Mouse (Mus musculus): ENCODE measurements around the gene Snph. TPM values are rescaled to one million over a fixed set of nuclear protein-coding genes. Genes with fewer than 3 reads are reported as not detected.

The Snph gene
- polyA plus RNA-seq, 1 experiment from 2014 or later, result 0.21 TPM

DNA sequence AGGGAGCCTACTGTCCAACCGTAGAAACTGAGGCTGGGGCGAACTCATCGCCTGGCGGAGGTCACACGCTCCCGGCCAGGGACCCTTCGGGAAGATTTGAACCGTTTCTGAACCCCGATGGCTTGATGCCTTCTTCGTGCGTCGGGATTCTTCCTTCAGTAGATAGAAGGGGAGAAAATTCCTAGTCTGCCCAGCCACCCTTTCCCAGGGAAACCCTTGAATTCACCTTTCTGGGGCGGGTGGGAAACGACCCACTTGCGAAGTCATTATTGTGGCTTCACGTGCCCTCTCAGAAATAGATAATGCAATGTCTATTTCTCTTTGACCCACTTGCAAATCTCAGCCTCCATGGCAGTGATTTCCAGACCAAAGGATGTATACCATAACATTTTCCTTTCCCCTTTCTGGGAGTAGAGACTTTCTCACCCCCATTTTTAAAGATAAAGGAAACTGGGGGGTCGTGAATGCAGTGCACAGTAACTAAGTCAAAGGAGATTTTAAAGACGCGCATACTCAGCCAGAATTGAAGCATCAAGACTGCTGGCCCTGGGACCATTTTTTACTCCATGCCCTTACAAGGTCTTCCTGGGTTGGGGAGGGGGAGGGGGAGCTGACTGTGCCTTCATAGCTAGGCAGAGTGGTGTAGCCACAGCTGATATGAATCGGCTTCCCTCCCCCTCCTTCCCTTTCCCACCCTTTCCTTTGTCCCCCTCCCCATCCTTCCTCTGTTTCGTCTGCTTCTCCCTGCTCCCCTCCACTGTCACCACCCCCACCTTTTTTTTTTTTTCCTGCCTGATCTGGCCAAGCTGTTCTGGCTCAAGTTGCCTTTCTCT, 89.1 kb downstream of the Snph start:
- ATAC-seq (ENCODE audit: insufficient number of reproducible peaks, low FRiP score, low TSS enrichment, low read depth), result 0 out of 2 replicates have a peak, but pooled peaks have one; percentile 7
- peak; percentile 39 for DNase-seq (ENCODE audit: low spot score)
- Histone ChIP-seq H3K27ac (replicated peaks; ENCODE audit: low read depth, low read length) (no peak overlapping the region), H3K27me3 (ENCODE audit: control insufficient read depth, insufficient read depth, low read length) (no peaks in the 10 kb centered on the region), H3K9me3 (ENCODE audit: control insufficient read depth, low read length) (no peaks in the 10 kb centered on the region), H3K4me2 (ENCODE audit: low read depth, severe bottlenecking) (peak overlapping the region; percentile 81), H3K4me1 (ENCODE audit: control insufficient read depth, insufficient read depth, low read length) (peaks cover 13% of the 10 kb centered on the region; the same call in 1 of the 2 replicates), H3K4me3 (ENCODE audit: low read depth, low read length) (peak overlapping the region; percentile 93), H3K36me3 (ENCODE audit: control insufficient read depth, insufficient read depth, low read length) (peaks cover 5% of the 10 kb centered on the region; the same call in 1 of the 2 replicates), H3K9ac (ENCODE audit: low read length) (peak overlapping the region; percentile 95)
- WGBS, result 2% methylated on average over 21 of the region's 21 CpGs

DNA sequence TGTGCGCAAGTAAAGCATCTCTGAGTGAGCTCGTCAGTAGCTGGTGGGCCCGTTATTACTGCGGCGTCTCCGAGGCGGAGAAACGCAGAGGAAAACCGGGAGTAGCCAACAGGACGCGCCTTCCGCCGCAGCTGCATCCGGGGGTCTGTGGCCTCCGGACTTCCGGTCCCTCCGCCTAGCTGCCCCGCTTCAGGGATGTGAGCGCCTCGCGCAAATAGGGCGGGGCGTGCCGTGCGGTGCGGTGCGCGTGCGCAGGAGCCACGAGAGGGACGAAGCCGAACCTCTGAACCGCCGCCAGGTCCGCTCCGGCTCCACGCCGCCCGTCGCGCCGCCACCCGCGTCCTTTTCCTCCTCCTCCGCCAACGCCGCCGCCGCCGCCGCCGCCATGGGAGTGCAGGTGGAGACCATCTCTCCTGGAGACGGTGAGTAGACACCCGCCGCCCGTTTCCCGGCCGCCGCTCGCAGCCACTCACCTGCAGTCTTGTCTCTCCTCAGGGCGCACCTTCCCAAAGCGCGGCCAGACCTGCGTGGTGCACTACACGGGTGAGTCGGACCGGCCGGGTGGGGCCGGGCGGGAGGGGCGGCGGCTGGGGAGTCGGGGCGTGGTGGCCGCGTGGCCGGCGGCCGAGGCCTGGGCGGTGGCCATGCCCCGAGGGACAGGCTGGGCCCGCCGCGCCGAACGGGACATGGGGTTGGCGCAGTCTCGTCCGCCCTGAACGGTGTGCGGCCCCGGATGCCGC, 89.9 kb downstream of the Snph start, which contains the start of gene Fkbp1a:
TSS of gene Fkbp1a (plus strand) at position 161 of the 740 bp plus-strand sequence.
- Histone ChIP-seq H3K36me3 (ENCODE audit: control insufficient read depth, insufficient read depth, low read length) (peaks cover 2% of the 10 kb centered on the region; the same call in 1 of the 2 replicates), H3K27ac (replicated peaks; ENCODE audit: low read depth, low read length) (peak within 1 kb of the TSS; percentile 86), H3K9ac (ENCODE audit: low read length) (peak within 1 kb of the TSS; percentile 95), H3K9me3 (ENCODE audit: control insufficient read depth, low read length) (no peaks in the 10 kb centered on the region), H3K27me3 (ENCODE audit: control insufficient read depth, insufficient read depth, low read length) (no peaks in the 10 kb centered on the region), H3K4me1 (ENCODE audit: control insufficient read depth, insufficient read depth, low read length) (peaks cover 13% of the 10 kb centered on the region; the same call in 1 of the 2 replicates), H3K4me3 (ENCODE audit: low read depth, low read length) (peak within 1 kb of the TSS; percentile 93), H3K4me2 (ENCODE audit: low read depth, severe bottlenecking) (peak within 1 kb of the TSS; percentile 81)
- DNase-seq (ENCODE audit: low spot score) (peak; percentile 97), ATAC-seq (ENCODE audit: insufficient number of reproducible peaks, low FRiP score, low TSS enrichment, low read depth) (peak; percentile 95)
- under 1% methylated on average over 85 of the region's 93 CpGs for WGBS

Other genes with a start within 250 kb of the Snph start
- gene 4921509C19Rik, start 156.4 kb downstream of the Snph start, polyA plus RNA-seq (2014; fragmentation: Nextera tagmentation; extraction: Ambion mirVana), result not detected in 2 replicates
- 313 and 321 TPM in 2 replicates for gene Nsfl1c, start 138.4 kb downstream of the Snph start, polyA plus RNA-seq (2014; fragmentation: Nextera tagmentation; extraction: Ambion mirVana)
- gene Fkbp1a, start 90.1 kb downstream of the Snph start, polyA plus RNA-seq (2014; fragmentation: Nextera tagmentation; extraction: Ambion mirVana), result 494 and 502 TPM in 2 replicates
- gene Sdcbp2, start 60.0 kb downstream of the Snph start, polyA plus RNA-seq (2014; fragmentation: Nextera tagmentation; extraction: Ambion mirVana), result 0.48 and 0.84 TPM in 2 replicates
- not detected in 2 replicates for gene Rad21l, start 35.9 kb upstream of the Snph start, polyA plus RNA-seq (2014; fragmentation: Nextera tagmentation; extraction: Ambion mirVana)
- gene Tmem74b, start 69.4 kb upstream of the Snph start, polyA plus RNA-seq (2014; fragmentation: Nextera tagmentation; extraction: Ambion mirVana), result 1.7 and 2.3 TPM in 2 replicates
- gene Psmf1, start 111.6 kb upstream of the Snph start, polyA plus RNA-seq (2014; fragmentation: Nextera tagmentation; extraction: Ambion mirVana), result 52.8 and 54.1 TPM in 2 replicates
- gene Rspo4, start 210.3 kb upstream of the Snph start, polyA plus RNA-seq (2014; fragmentation: Nextera tagmentation; extraction: Ambion mirVana), result 5.2 and 5.8 TPM in 2 replicates

Measured in limb, embryonic 11.5 days (tissue).